Mouse (Mus musculus): ENCODE data around the gene Gm5565. TPM values are rescaled to one million over a fixed set of nuclear protein-coding genes. Genes with fewer than 3 reads are reported as not detected.

Gene Gm5565
- polyA plus RNA-seq, 1 experiment: not detected

DNA sequence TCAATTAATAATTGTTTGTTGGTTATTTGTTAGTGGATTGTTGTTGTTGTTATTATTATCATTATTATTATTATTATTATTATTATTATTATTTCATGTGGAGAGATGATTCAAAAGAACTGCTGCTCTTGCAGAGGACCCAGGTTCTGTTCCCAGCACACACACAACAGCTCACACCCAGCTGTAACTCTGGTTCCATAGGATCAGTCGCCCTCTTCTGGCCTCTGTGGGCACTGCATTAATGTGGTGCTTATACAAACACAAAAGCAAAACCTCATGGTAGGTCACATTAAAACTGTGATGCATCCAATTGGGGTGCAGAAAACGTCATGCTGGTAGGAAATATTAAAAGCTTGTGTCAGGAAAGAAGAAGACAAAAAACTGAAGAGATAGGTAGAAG lies 12.4 kb downstream of the Gm5565 start:
- no peak overlapping the region for H3K27ac ChIP-seq (ENCODE audit: insufficient read depth, low read length)
- H3K4me3 ChIP-seq (replicated peaks; ENCODE audit: insufficient read depth, low read depth, low read length): no peak overlapping the region
- no peak for TF ChIP-seq POLR2A (IDR thresholded peaks at IDR 0.05; ENCODE audit: borderline replicate concordance, insufficient read depth, low read length)
- TF ChIP-seq CTCF (IDR thresholded peaks at IDR 0.05; ENCODE audit: borderline replicate concordance, insufficient read depth, low read depth, low read length): no peak
- no peak for DNase-seq
- H3K27me3 ChIP-seq (ENCODE audit: control insufficient read depth, insufficient read depth, low read length): no peaks in the 10 kb centered on the region
- no peaks in the 10 kb centered on the region for H3K4me1 ChIP-seq (ENCODE audit: control insufficient read depth, insufficient read depth, low read length)
- WGBS: 39% methylated on average over 2 of the region's 2 CpGs

Other genes starting within 250 kb of the Gm5565 start
- not detected in 2 replicates for gene Cyp3a25, start 150.9 kb downstream of the Gm5565 start, polyA plus RNA-seq (2012; rRNA removed)
- not detected in 2 replicates for gene Cyp3a59, start 81.3 kb downstream of the Gm5565 start, polyA plus RNA-seq (2012; rRNA removed)
- gene Gm6309, start 10.2 kb upstream of the Gm5565 start, polyA plus RNA-seq (2012; rRNA removed): not detected in 2 replicates
- 2.2 and 2.8 TPM in 2 replicates for gene 1700001J03Rik, start 24.8 kb upstream of the Gm5565 start, polyA plus RNA-seq (2012; rRNA removed)
- 67.0 and 68.4 TPM in 2 replicates for gene Rnf6, start 61.0 kb upstream of the Gm5565 start, polyA plus RNA-seq (2012; rRNA removed)
- gene Cdk8, start 70.7 kb upstream of the Gm5565 start, polyA plus RNA-seq (2012; rRNA removed): 35.3 and 37.5 TPM in 2 replicates
- gene Wasf3, start 224.4 kb upstream of the Gm5565 start, polyA plus RNA-seq (2012; rRNA removed): 69.2 and 71.4 TPM in 2 replicates